Mouse (Mus musculus): ENCODE results near the gene Tob1. TPM values are rescaled to one million over a fixed set of nuclear protein-coding genes. Genes with fewer than 3 reads are reported as not detected.

Gene Tob1
- total RNA-seq, 2 experiments from 2014 or later, result 29.9 to 30.9 TPM

GRCm38 (mm10) chr11:94190665-94191064 lies 20.6 kb upstream of the Tob1 start:
- DNase-seq (ENCODE audit: extremely low spot score in 1 of 2, low spot score in 2 of 2), result no peak
- intact Hi-C loops (cut with DNase I), result no loop called here

DNA sequence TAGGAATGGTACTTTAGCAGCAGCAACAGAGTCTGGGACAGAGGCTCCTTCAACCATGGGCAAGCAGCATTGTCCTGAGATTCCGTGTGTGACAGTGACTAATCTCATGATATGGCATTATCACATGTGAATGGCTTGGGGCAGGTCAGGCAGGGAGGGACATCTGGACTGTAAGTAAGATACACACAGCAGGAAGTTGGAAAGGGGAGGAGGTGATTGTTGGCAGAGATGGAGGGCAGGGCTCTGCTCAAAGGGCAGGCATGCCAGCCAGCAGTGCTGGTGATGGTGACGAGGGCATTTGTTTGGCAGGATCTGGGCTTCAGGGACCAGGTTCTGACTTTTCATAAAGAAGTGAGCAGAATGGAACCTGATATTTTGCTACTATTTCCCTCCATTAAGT lies 18.1 kb upstream of the Tob1 start:
- no peak for DNase-seq (ENCODE audit: extremely low spot score in 1 of 2, low spot score in 2 of 2)
- intact Hi-C loops (cut with DNase I), result no loop called here

DNA sequence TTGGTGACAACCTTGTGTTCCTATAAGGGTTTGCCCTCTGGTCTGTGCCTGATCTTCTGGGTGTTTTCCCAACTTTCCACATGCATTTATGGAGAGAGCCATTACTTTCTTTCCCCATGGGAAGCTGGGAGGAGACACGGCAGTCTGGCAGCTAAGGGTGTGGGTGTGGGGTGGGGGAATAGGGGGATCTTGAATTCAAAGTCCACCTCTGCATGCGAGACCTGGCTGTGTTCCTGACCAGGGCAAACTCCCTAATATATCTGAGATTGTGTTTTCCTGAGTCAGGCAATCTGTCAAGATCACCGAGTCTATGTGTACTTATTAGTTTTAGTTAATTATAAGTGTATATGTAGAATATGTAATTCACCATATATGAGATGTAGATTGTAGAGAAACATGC lies 14.9 kb upstream of the Tob1 start:
- no peak for DNase-seq (ENCODE audit: extremely low spot score in 1 of 2, low spot score in 2 of 2)
- intact Hi-C loops (cut with DNase I), result no loop called here

DNA sequence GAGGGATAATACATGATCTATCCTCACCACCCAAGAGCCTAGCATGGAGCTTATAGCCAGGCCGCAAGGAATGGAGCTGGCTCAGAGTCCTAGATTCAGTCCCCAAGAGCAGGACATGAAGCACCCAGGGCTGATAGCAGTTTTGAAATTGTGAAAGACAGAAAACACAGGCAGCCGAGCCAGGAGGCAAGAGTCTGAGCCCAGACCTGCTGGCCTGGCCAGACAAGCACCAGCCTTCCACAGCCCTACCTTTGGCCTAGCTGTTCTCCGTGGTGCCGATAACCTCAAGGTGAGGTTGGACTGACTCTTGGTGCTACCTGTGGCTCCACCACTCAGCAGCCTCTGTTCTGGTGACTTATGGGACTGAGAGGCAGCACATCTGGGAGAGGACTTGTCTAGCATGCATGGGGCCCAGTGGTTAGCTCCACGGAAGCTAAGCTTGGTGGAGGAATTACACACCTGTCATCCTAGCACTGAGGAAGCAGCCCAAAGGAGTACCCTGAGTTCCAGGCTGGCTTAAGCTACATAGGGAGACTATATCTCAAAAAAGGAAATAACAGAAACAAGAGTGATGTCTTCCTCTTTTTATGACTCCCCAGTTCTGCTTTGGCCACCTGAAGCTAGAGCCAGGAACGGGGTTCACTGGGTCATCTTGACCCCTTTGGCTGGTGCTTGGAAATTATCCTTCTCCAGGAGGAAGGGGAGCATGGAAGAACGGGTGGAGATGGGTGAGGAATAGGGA lies 12.7 kb upstream of the Tob1 start:
- intact Hi-C loops (cut with DNase I), result no loop called here

GRCm38 (mm10) chr11:94199771-94200170 lies 11.5 kb upstream of the Tob1 start:
- no peak for DNase-seq (ENCODE audit: extremely low spot score in 1 of 2, low spot score in 2 of 2)
- intact Hi-C loops (cut with DNase I), result no loop called here

More for the DNA sequence above, 12.7 kb upstream of the Tob1 start:
- DNase-seq (ENCODE audit: extremely low spot score in 1 of 2, low spot score in 2 of 2), result no peak

- DNase-seq (ENCODE audit: extremely low spot score in 1 of 2, low spot score in 2 of 2), result no peak
- intact Hi-C loops (cut with DNase I), result no loop called here
Observed at GRCm38 (mm10) chr11:94200422-94200821, 10.8 kb upstream of the Tob1 start.

DNA sequence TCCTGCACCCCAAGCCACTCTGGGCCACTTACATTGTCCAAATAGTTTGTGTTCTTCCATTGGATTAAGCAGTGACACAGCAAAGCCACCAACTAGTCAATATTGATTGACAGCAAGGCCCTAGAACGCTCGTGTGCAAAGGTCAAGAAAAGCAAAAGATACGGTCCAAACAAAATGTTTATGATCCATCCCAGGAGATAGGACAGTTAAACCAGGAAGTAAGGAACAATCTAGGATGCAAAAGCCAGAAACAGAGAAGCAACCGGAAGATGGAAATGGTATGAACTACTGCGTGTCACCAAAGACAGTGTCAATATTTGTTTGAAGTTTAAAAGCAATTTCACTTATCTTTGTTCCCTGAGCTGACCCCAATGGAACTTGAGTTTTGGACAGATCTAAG lies 9.1 kb upstream of the Tob1 start:
- intact Hi-C loops (cut with DNase I), result no loop called here
- no peak for DNase-seq (ENCODE audit: extremely low spot score in 1 of 2, low spot score in 2 of 2)

- DNase-seq (ENCODE audit: extremely low spot score in 1 of 2, low spot score in 2 of 2), result no peak
- intact Hi-C loops (cut with DNase I), result no loop called here
Observed at GRCm38 (mm10) chr11:94203066-94203465, 8.2 kb upstream of the Tob1 start.

DNA sequence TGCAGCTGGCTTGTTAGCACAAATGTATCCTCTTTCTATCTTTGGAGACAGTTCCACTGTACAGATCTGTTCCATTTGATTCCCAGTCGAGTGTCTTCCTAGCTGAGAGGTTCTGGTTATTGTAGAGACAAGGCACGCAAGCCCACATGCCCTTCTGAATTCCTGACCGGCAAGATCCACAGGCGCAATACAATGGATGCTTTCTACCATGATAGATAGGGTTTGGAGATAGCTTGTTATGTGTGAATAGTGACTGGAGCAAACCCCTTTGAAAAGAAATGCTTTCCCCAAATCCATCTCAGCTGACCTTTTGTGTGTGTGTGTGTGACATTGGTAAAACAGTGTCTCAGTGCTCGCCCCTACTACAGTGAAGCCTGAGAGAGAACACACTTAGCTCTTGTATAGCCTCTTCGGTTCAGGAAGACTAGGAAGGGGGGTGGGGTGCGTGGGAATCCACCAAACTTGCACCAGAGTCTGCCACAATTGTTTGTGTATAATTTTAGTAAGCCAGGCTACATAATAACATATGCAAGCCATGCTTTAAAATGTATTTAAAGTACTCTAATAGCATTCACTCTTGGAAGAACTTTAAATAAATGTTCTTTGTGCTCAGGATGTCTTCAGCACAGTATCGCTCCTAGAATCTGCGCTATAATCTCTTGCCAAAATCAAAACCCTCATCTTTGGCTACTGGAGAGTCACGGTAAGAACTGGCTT lies 4.7 kb upstream of the Tob1 start:
- no peak for DNase-seq (ENCODE audit: extremely low spot score in 1 of 2, low spot score in 2 of 2)
- intact Hi-C loops (cut with DNase I), result no loop called here

- intact Hi-C loops (cut with DNase I), result no loop called here
Observed at GRCm38 (mm10) chr11:94208811-94209675, 2.2 kb upstream of the Tob1 start.

DNA sequence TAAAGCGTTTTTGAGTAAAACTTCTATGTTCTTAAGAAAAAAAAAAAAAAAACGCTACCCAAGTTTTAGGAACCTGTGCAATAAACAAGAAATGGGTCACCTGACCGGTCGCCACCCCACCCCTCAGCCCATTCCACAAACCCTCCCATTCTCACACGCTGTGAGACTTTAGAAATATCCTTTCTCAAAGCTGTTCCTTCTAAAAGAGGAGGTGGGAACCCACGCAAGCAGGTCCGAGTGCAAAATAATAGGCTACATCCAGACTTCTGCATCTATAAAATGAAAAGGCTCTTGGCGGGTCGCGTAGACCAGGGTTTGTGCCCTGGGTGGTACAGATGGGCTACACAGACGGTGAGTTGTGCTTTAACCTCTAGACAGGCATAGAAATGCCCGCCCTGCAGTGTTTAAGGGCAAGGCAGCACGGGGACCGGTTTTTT lies 1.5 kb upstream of the Tob1 start:
- DNase-seq (ENCODE audit: extremely low spot score in 1 of 2, low spot score in 2 of 2), result peak; percentile 58 to 64
- intact Hi-C loops (cut with DNase I), result loop anchor here (2.0 to 5.0 kb wide), 2 partner anchors 49 to 62 kb away; no protein-coding TSS in a partner anchor

More at GRCm38 (mm10) chr11:94208811-94209675, 2.2 kb upstream of the Tob1 start:
- no peak for DNase-seq (ENCODE audit: extremely low spot score in 1 of 2, low spot score in 2 of 2)

DNA sequence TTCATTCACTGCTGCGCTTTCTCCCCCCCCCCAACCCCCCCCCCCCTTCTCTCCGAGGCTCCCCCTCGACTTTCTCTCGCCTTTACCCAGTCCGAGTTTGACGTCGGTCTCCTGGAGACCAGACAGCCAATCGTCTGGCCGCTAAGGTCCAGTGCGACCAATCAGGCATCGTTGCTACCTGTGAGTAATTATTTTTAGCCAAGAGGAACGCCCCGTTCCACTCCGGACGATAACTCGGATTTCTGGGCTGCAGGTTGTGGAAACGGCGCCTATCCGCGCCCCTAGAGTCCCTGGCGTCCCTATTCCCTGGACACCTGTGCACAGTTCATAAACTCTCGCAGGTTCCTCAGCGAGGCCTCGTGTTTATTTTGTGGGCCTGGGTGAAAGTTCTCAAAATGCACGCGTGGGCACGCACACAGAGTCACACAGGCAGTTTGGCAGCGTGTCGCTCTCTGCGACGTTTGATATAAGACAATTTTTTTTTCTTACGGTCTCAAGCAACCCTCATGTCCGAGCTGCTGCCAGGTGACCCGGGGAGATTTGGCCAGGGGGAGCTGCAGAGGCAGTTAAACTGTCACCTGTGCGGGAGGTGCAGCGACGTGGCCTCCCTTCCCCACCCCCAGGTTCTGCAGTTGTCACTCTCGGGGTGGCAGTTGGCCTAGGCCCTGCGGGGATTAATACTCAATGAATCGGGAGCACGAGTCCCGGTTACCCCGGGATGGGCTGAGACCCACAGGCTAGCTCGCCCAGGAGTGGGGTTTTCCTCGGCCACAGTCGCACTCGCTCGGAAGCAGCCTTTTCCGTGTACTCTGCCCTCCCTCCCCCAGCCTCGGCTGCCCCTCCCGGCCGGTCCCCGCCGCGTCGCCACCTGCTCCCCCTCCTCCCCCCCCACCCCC lies 815 bp upstream of the Tob1 start:
- DNase-seq (ENCODE audit: extremely low spot score in 1 of 2, low spot score in 2 of 2), result peak; percentile 92 to 95

GRCm38 (mm10) chr11:94211651-94212488 lies 616 bp downstream of the Tob1 start:
- intact Hi-C loops (cut with DNase I), result loop anchor here (2.0 to 5.0 kb wide), 3 partner anchors 51 to 83 kb away; no protein-coding TSS in a partner anchor
- peak in 1 of 2 experiments; percentile 85 for DNase-seq (ENCODE audit: extremely low spot score in 1 of 2, low spot score in 2 of 2)

More for the DNA sequence above, 815 bp upstream of the Tob1 start:
- intact Hi-C loops (cut with DNase I), result loop anchor here (2.0 to 5.0 kb wide), 2 partner anchors 50 to 63 kb away; no protein-coding TSS in a partner anchor

- intact Hi-C loops (cut with DNase I), result loop anchor here (2.0 to 5.0 kb wide), 2 partner anchors 65 to 84 kb away; no protein-coding TSS in a partner anchor
- DNase-seq (ENCODE audit: extremely low spot score in 1 of 2, low spot score in 2 of 2), result no peak
Observed at GRCm38 (mm10) chr11:94212489-94212836, 1.2 kb downstream of the Tob1 start.

GRCm38 (mm10) chr11:94212997-94213396 lies 1.7 kb downstream of the Tob1 start:
- no peak for DNase-seq (ENCODE audit: extremely low spot score in 1 of 2, low spot score in 2 of 2)
- intact Hi-C loops (cut with DNase I), result loop anchor here (2.0 to 5.0 kb wide), 2 partner anchors 66 to 84 kb away; no protein-coding TSS in a partner anchor

- DNase-seq (ENCODE audit: extremely low spot score in 1 of 2, low spot score in 2 of 2), result peak in 1 of 2 experiments; percentile 42
- intact Hi-C loops (cut with DNase I), result loop anchor here (2.0 to 5.0 kb wide), 2 partner anchors 67 to 85 kb away; no protein-coding TSS in a partner anchor
Observed at GRCm38 (mm10) chr11:94213735-94214594, 2.7 kb downstream of the Tob1 start.
